Mouse (Mus musculus): ENCODE results near the gene Txndc11. TPM values are rescaled to one million over a fixed set of nuclear protein-coding genes. Genes with fewer than 3 reads are reported as not detected.
"Not testable (repeated sequence)": the region's sequence is repeated elsewhere in the genome, so short reads cannot be mapped to it uniquely, and the experiment has no call there.

The Txndc11 gene
- total RNA-seq (2021) = 10 to 100 TPM; 37.1 to 38.7 TPM

GRCm38 (mm10) chr16:11134348-11135344 lies at the start of gene Txndc11:
TSS of gene Txndc11 (minus strand) at chr16:11134650.
- DNase-seq (ENCODE audit: extremely low spot score in 1 of 2, low spot score in 2 of 2) = peak; percentile 99 to 100
- intact Hi-C loops (cut with DNase I) = loop anchor here (5.0 kb wide), 1 partner anchor 38 kb away; no protein-coding TSS in a partner anchor

- intact Hi-C loops (cut with DNase I) = loop anchor here (10.0 kb wide), 1 partner anchor 303 kb away; no protein-coding TSS in a partner anchor
- no peak for DNase-seq (ENCODE audit: extremely low spot score in 1 of 2, low spot score in 2 of 2)
Measured at GRCm38 (mm10) chr16:11177404-11177803, 43.0 kb upstream of the Txndc11 start.

GRCm38 (mm10) chr16:11176884-11177244 lies 42.4 kb upstream of the Txndc11 start:
- DNase-seq (ENCODE audit: extremely low spot score in 1 of 2, low spot score in 2 of 2) = no peak
- intact Hi-C loops (cut with DNase I) = loop anchor here (10.0 kb wide), 1 partner anchor 302 kb away; no protein-coding TSS in a partner anchor

- intact Hi-C loops (cut with DNase I) = loop anchor here (10.0 kb wide), 1 partner anchor 302 kb away; no protein-coding TSS in a partner anchor
- peak; percentile 84 to 94 for DNase-seq (ENCODE audit: extremely low spot score in 1 of 2, low spot score in 2 of 2)
Measured at GRCm38 (mm10) chr16:11176208-11176883, 41.9 kb upstream of the Txndc11 start, which contains the start of gene Zc3h7a. TSS of gene Zc3h7a (minus strand) at chr16:11176393.

GRCm38 (mm10) chr16:11175489-11176207 lies 41.2 kb upstream of the Txndc11 start:
- DNase-seq (ENCODE audit: extremely low spot score in 1 of 2, low spot score in 2 of 2) = peak; percentile 26 to 79
- intact Hi-C loops (cut with DNase I) = loop anchor here (10.0 kb wide), 1 partner anchor 301 kb away; no protein-coding TSS in a partner anchor

- intact Hi-C loops (cut with DNase I) = loop anchor here (10.0 kb wide), 1 partner anchor 300 kb away; no protein-coding TSS in a partner anchor
Measured at GRCm38 (mm10) chr16:11175100-11175488, 40.6 kb upstream of the Txndc11 start.

GRCm38 (mm10) chr16:11174671-11175081 lies 40.2 kb upstream of the Txndc11 start:
- intact Hi-C loops (cut with DNase I) = loop anchor here (5.0 to 10.0 kb wide), 2 partner anchors 37 to 300 kb away; no protein-coding TSS in a partner anchor
- peak; percentile 27 to 72 for DNase-seq (ENCODE audit: extremely low spot score in 1 of 2, low spot score in 2 of 2)

More at GRCm38 (mm10) chr16:11175100-11175488, 40.6 kb upstream of the Txndc11 start:
- DNase-seq (ENCODE audit: extremely low spot score in 1 of 2, low spot score in 2 of 2) = no peak

- intact Hi-C loops (cut with DNase I) = loop anchor here (5.0 to 10.0 kb wide), 2 partner anchors 34 to 297 kb away; no protein-coding TSS in a partner anchor
- DNase-seq (ENCODE audit: extremely low spot score in 1 of 2, low spot score in 2 of 2) = no peak
Measured at GRCm38 (mm10) chr16:11171679-11172078, 37.2 kb upstream of the Txndc11 start.

GRCm38 (mm10) chr16:11166431-11166830 lies 32.0 kb upstream of the Txndc11 start:
- no peak for DNase-seq (ENCODE audit: extremely low spot score in 1 of 2, low spot score in 2 of 2)
- intact Hi-C loops (cut with DNase I) = no loop called here

GRCm38 (mm10) chr16:11164695-11165255 lies 30.3 kb upstream of the Txndc11 start:
- no peak for DNase-seq (ENCODE audit: extremely low spot score in 1 of 2, low spot score in 2 of 2)
- intact Hi-C loops (cut with DNase I) = no loop called here

GRCm38 (mm10) chr16:11157721-11158120 lies 23.3 kb upstream of the Txndc11 start:
- not testable (repeated sequence) for DNase-seq (ENCODE audit: extremely low spot score in 1 of 2, low spot score in 2 of 2)
- intact Hi-C loops (cut with DNase I) = loop anchor here (5.0 kb wide), 1 partner anchor 40 kb away; no protein-coding TSS in a partner anchor

- no peak for DNase-seq (ENCODE audit: extremely low spot score in 1 of 2, low spot score in 2 of 2)
- intact Hi-C loops (cut with DNase I) = loop anchor here (5.0 kb wide), 1 partner anchor 78 kb away; no protein-coding TSS in a partner anchor
Measured at GRCm38 (mm10) chr16:11154500-11154899, 20.1 kb upstream of the Txndc11 start.

- intact Hi-C loops (cut with DNase I) = not testable (repeated sequence)
- peak; percentile 98 to 100 for DNase-seq (ENCODE audit: extremely low spot score in 1 of 2, low spot score in 2 of 2)
Measured at GRCm38 (mm10) chr16:11143706-11144483, 9.4 kb upstream of the Txndc11 start.

- DNase-seq (ENCODE audit: extremely low spot score in 1 of 2, low spot score in 2 of 2) = peak; percentile 17 to 65
- intact Hi-C loops (cut with DNase I) = no loop called here
Measured at GRCm38 (mm10) chr16:11133476-11134347, 738 bp downstream of the Txndc11 start.

- no peak for DNase-seq (ENCODE audit: extremely low spot score in 1 of 2, low spot score in 2 of 2)
- intact Hi-C loops (cut with DNase I) = no loop called here
Measured at GRCm38 (mm10) chr16:11132839-11133238, 1.6 kb downstream of the Txndc11 start.

GRCm38 (mm10) chr16:11128301-11128700 lies 6.1 kb downstream of the Txndc11 start:
- intact Hi-C loops (cut with DNase I) = no loop called here
- DNase-seq (ENCODE audit: extremely low spot score in 1 of 2, low spot score in 2 of 2) = no peak
